Mouse (Mus musculus) left cerebral cortex, postnatal 36 days (tissue): ENCODE data around the gene Mllt11. TPM values are rescaled to one million over a fixed set of nuclear protein-coding genes. Genes with fewer than 3 reads are reported as not detected.

Experiments used
- DNase-seq, 2 experiments: peaks; one replicate each; pipeline ENCODE4 v3.0.0; 2021 to 2022; ENCODE audit warnings: low spot score in 2 of 2, mixed read lengths in 1 of 2
- intact Hi-C: fragments of 180-260 bp; cut with DNase I; formaldehyde crosslinking; loops from one replicate; pipeline ENCODE4 v1.15.1; 2025
- total RNA-seq, 2 experiments: library from RNA; stranded (reverse); gene quantifications; 2 replicates each; pipeline ENCODE4 v1.2.3; 2021

Mllt11 gene
- total RNA-seq, 2 experiments from 2014 or later = 292 to 336 TPM

DNA sequence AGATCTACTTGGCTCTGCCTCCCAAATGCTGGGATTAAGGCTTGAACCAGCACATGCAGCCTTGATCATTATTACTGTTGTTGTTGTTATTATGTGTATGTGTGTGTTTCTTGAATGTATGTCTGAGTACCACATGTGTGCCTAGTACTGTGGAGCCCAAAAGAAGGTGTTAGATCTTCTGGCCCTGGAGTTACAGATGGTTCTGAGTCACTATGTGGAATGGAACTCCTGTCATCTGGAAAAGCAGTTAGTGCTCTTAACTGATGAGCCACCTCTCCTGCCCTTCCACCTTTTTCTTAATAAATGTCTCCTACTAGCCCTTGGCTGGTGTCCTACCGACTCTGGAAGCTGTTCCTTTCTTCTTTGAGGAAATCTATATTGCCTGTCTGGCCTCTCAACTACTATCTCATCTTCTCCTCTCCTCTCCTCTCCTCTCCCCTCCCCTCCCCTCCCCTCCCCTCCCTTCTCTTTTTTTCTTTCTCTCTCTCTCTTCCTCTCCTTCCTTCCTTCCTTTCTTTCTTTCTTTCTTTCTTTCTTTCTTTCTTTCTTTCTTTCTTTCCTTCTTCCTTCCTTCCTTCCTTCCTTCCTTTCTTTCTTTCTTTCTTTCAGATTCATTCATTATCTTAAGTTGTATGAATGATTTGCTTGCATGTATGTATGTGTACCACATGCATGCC, 15.8 kb upstream of the Mllt11 start:
- intact Hi-C loops = no loop called here
- DNase-seq = no peak

DNA sequence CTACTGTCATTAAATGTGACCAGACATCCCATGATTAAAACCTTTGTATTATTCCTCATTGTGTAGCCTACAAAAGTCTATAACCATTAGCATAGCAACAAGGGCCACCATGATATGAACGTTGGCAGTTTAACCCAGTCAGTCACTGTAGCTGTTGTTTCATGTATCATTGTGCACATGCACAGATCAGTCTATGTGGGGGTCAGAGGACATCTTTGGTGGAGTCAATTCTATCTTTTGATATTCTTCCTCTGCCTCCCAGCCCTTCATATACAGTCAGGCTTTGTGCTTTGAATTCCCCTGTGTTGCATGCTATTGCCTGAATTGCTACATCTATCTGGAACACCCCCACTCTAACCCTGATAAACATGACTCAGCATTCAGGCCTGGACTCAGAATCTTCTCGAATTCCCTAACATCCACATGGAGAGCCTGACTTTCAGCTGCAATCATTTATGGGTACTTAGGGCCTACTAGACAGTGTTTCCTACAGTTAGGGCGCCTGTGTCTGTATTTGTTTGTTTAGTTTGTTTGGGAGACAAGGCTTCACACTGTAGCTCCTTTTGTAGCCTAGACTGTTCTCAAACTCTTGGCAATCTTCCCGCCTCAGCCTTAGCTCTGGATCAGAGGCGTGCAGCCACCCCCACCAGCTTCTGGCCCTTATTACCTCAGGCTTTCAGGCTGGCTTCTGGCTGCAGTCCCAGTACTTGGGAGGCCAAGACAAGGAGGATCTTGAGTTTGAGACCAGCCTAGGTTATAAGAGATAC, 14.7 kb upstream of the Mllt11 start:
- DNase-seq = peak; percentile 35 to 43
- intact Hi-C loops = no loop called here

DNA sequence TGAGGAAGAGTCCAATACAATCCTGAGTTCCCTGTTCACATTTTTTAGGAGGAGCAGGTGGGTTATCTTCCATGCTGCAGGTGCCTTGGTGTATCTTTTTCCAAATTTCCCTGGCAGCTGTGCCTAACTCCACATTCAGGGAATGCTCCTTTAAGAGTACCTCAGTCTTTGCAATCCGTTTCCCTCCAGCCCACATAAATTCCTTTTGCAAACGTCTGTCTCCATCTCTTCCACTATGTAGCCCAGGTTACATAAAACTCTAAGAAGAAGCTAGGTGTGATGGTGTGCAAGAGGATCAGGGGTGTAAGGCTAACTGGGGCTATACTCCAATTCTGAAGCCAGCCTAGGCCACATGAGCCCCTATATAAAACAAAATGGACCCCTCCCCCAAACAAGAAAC, 11.1 kb upstream of the Mllt11 start:
- no peak for DNase-seq
- intact Hi-C loops = no loop called here

DNA sequence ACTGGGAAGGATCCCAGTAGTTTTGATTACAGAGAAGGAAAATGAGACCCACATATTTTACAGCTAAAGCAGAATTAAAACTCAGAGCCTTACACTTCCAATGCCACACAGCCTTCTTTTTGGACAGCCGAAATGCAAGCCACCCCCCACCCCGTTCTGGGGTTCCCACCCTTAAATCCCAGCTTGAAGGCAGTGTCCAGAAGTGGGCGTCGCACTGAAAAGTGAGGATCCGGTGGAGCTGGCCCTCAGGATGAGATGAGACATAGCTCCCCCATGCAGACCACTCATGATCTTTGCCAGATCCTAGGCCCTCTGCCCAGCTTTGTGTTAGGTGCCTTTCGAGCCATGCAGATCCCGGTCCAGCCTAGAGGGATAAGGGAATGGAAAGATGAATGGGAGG, 9.5 kb upstream of the Mllt11 start, which contains the start of gene Gm128:
Gene Gm128, minus strand, starts transcription at position 101 of the 400 bp plus-strand sequence.
- intact Hi-C loops = no loop called here
- no peak for DNase-seq

DNA sequence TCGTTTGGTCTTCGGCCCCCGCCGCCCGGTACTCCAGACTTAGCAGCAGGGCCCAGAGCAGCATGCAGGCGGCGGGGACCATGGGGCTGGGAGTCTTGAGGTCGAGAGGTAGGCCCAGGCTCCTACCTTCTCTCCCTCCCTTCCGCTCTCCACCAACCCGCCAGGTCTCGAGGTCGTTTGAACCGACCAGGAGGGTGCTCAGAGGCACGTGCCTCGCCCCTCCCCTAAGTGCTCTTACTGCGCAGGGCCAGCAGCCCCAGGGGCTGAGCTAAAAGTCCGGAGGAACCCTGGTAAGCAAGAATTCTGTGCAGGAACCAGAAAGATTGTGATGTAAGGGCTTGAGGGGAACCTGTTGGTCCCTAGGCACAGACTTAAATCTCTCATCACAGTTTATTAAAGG, 8.9 kb upstream of the Mllt11 start:
- intact Hi-C loops = no loop called here

DNA sequence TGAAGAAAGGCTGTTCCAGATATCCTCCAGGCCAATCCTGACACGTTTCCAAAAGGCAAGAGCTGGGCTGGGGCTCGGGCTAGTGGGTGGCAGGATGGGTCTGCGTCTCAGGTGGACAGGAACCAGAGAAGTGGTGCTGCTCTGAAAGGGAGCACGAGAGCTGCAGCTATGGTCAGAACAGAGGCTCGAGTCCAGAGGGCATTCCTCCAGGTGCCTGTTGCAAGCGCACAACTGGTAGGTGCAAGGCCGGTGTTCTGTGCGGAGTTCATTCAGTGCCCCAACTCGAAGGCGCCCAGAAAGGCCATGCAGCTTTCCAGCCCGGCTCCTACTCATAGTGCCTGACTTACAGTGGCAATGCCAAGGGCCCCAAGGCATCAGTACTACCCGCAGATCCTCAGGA, 8.0 kb upstream of the Mllt11 start:
- no peak for DNase-seq
- intact Hi-C loops = no loop called here

More for the DNA sequence above, 8.9 kb upstream of the Mllt11 start:
- DNase-seq = no peak

DNA sequence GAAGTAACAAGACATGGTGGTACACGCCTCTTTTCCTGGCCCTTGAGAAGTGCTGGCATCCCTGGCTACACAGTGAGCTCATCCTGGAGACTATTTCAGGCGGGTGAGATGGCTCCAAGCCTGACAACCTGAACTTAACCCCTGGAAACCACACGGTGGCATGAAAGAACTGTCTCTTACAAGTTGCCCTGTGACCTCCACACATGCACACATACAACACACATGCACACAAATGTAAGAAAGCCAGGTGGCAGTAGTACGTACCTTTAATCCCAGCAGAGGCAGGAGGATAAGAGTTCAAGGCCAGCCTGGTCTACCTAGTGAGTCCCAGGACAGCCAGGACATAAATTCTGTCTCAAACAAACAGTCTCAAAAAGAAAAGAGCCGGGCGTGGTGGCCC, 7.1 kb upstream of the Mllt11 start:
- intact Hi-C loops = no loop called here
- DNase-seq = no peak

DNA sequence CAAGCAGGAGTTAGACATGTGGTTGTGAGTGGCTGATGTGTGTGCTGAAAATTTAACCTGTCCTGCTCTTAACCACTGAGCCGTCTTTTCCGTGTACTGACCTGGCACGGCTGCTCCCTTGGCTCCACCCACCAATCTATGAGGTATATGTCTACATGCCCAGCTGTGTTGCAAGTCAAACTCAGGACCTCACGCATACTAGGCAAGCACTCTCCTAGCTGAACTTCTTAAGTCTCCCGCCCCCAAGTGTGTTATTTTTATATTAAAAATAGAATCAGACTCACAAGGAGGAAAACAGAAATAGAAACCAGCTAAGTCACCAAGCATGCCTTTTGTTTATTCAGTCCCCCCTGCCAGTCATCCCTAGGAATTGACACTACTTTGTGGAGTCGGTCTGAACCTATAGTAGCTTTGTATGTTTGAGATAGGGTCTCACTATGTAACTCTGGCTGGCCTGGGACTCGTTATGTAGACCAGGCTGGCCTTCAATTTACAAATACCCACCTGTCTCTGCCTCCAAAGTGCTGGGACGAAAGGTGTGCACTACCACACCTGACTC, 5.6 kb upstream of the Mllt11 start:
- no peak for DNase-seq
- intact Hi-C loops = no loop called here

DNA sequence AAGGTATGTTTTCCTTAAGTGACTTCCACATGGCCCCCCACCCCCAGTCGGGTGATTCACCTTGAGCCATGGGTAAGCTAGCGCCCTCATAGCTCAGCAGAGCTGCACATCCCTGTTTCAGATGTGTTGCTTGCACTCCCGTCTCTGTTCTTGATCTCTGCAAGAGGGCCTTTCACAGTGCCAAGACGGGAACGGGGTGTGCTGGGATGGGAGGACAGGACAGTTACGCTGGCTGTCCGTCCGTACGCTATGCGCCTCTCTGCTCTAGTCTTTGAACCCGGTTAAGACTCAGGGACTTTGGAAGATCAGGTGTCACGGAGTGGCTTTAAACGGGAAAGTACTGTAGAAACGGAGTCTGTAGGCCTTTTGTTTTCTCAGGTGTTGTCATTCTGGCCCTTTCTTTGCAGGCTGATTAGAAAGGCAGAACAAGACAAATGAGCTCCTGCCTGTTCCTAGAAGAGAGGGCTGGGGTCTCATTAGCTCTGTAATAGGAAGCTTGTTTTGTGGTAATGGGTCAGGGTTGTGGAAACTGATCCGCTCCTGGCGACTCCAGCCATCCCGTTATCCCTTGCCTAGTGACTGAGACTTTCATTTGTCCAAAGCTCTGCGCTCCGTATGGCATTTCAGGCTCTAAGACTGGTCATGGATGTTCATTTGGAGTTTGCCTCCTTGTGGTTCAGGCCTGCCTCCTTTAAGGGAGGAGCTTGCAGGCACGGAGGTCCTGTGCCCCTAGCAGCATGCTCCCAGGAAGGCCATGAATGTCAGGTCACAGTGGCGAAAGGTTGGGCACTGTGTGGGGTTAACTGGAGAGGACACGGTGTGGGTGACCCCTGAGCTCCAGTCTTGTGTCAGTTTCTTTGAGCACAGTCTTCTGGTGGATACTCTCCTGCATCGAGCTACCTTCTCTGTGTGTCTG, 3.7 kb upstream of the Mllt11 start:
- intact Hi-C loops = no loop called here
- no peak for DNase-seq

DNA sequence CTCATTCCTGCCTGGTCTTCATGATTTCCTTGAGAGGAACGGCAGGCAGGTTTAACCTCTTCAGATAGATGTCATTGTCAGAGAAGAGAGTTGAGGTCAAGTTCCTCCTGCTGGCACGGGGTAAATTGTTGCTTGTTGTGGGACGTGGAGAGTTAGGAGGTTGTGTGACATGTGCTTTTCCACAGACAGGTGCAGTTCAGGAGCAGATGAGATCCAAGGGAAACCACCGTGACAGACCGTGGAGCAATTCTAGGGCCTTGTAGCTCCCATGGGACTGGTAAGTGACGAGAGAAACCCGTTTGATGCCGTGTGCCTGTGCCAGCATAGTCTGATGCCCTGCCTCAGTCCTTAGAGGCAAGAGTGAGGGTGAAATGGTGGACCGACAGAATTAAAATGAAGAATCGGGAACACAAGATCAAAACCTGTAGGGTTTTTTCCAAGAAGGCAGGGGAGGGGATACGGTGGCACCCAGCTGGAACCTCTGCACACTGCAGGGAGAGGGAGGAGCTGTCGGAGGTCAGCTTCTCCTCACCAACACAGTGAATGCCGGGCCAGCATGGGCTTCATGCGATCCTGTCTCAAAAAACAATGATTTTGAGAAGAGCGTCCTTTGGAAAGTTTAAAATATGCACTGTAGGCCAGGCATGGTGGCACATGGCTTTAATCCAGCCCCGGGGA, 1.5 kb upstream of the Mllt11 start:
- intact Hi-C loops = no loop called here
- DNase-seq = no peak

DNA sequence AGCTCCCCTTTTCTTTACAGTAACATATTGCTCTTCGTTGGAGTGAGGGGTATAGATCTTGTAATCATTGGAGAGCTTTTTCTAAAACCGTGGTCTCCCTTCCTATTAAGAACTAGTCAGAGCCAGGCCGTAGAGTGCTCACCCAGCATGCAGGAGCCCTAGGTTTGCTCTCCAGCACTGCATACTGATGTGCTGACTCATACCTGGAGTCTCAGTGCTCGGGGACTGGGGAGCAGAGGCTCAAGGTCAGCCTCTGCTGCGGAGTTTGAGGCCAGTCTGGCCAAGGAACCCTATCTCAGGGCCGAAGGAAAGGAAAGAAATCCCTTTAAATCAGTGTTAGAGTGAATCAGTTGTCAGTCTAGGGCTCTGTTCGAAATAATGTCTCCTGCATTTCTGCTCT, 800 bp upstream of the Mllt11 start:
- intact Hi-C loops = no loop called here
- DNase-seq = no peak

DNA sequence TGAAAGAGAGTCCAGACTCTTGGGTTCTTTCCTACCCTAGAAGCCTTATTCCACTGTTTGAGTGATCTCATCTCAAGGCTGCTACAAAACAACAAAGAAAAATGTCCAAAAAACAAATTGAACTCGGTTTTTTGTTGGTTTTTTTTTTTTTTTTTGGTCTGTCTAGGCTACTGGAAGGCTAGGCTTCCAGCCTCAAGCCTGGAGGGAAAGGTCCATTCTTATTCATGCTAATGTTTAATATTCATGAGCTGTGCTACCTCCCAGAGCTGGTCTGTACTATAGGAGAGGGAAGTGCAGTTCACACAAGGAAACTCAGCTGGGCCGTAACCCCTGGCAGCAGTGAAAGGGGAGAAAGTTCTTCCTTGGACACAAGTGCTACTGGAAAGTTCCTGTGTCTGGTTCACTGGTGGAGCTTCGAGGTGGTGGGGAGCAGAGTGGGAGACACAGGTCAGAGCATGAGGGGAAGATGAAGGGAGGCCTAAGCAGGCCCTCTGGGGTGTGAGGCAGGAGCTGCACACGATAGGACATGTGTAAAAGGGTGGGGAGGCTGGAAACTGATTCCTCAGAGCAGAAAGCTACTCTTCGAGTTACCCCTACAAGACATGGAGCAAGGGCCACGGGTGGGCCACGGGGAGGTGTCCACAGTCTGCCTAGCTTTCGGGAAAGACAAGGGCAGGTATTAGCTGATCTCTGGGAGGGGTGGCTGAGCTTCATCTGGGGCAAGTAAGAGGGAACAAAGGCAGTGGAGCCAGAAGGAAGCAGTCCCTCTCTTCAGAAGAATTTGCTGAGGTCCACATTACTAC, 1.3 kb downstream of the Mllt11 start:
- no peak for DNase-seq
- intact Hi-C loops = loop anchor here (1.0 kb wide), 1 partner anchor 13 kb away; the partner anchor contains the start of gene Gabpb2

DNA sequence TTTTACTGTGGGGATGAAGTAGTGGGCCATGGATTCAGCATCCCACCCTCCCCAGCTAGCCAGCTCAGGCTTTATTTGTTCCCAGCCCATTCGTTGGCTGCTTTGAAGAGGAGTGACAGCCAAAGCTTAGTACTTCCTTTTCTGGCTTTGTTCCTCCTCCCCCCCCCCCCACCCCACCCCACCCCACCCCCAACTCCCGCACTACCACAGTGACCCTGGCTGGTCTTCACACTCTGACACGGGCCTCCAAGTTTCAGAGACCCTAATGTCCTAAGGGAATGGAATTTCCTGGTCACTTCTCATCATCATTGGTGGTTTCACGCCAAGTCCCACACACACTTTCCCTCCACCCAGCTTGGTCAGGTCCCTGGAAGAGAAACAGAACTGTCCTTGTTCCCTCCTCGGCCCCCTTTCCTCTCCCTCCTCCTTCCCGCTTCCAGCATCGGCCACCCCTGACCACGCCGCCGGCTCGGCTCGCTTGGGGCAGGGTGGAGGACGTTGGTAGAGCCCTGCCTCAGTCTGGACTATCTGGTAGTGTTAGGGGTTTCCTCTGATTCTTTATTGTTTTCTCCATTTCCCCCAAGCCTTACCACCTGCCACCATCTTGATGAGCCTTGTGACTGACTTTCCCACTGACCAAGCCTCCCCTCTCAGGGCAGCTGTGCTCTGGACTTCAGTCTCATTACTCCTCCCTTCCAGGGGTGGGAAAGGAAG, 2.0 kb downstream of the Mllt11 start:
- intact Hi-C loops = loop anchor here (1.0 to 2.0 kb wide), 2 partner anchors 13 to 53 kb away; partner anchors contain the start of genes Gabpb2 and Prune1
- DNase-seq = peak; percentile 44 to 54

DNA sequence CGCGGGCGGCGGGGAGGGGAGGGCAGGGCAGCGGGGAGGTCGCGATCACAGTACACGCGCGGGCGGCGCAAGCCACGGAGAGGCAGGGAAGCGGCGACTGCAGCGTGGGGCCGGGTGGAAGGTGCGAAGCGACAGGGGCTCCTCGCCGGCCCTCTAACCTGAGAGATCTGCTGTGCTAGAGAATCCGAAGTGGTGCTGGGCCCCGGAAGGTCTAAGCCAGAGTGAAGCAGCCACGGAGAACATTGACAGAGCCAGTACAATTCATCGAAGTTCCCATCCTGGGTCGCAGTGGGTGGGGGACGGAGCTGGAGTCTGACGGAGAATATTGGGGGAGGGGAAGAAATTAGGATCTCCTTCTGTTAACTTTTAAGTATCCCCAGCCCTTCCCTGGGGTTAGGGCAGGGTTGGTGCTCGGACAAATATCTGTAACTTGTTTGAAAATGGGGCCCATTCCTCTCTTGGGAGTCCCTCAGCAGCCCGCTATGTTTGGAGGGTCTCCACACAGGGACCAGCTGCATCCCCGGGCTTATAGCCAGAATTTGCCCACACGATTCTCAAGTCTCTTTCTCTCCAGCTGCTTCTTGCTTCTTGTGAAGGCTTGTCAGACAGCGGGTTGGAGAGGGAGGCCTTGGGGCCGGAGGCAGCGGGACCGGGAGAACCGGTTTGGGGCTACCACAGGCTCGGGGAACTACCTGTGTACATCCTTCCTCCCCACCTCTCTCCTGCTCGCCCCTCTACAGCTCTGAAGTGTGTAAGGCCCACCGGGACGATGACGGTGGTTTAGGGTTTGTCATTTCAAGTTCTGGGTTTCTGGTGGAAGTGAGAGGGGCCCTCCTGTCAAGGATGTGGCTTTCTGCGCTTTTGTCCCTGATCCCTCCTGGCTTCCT, 2.8 kb downstream of the Mllt11 start:
- DNase-seq = peak; percentile 63 to 67
- intact Hi-C loops = loop anchor here (2.0 kb wide), 1 partner anchor 54 kb away; the partner anchor contains the start of gene Prune1

DNA sequence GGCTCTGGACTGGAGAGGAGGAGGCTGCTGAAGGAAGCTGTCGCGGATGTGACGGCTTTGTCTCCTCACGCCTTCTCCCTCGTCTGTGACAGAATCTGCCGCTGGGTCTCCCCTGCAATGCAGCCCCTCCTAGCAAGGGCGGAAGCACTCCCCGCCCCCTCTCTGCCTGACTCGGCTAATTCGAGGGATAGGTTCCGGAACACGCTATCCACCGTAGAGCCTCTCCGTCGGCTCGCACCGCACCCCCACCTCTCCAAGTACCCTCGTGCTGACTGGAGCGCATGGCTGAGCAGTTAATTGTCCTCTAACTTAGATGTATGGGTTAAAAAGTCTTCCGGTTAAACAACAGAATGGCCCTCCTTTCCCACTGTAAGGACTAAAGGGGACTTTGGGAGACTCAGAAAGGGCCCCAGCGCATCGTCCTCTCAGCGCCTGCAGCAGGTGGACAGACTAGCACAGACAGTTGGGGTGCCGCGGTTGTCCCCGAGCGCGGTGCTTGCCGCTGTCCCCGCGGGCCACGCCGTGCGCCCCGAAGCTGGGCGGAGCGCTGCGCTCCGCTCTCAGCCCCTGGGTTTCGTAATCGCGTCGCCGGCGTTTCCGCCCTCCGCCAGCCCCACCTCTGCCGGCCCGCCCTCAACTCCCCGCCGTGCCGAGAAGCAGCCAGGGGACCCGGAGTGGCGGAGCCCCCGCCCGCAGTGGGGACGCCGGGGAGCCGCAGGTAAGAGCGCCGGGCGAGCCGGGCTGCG, 3.6 kb downstream of the Mllt11 start, which contains the start of gene Cdc42se1:
Gene Cdc42se1, plus strand, starts transcription at position 585 of the 746 bp plus-strand sequence.
- intact Hi-C loops = loop anchor here (2.0 kb wide), 1 partner anchor 54 kb away; the partner anchor contains the start of gene Prune1
- DNase-seq = peak; percentile 88 to 90

DNA sequence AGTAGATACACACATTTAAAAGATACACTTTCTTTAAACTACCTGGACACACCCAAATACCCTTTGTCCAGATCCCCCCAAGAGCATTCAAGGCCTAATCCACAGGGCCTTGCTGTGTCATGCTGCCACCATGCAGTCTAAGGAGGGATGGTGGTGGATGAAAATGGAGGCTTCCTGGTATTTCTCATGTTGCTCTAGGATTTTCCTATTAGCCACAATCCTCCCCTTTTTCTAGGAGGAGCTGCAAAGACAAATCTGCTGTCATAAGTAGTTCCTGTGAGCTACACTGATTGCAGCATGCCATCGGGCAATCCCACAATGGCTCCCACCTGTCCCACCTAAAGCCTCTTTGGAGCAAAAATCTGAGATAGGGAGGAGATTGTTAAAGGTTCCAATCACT, 4.8 kb downstream of the Mllt11 start:
- intact Hi-C loops = no loop called here
- no peak for DNase-seq
